ENCODE assay signal across 8 mouse cellular contexts in genomic region chr5:25498346-25498820, GRCm38 (mm10). TPM values are rescaled to one million over a fixed set of nuclear protein-coding genes. Genes with fewer than 3 reads are reported as not detected.
DNase-seq lines count a peak whose midpoint lies in the region; ATAC-seq and TF ChIP-seq lines count a peak whose summit lies in the region.

Gene Kmt2c, minus strand, starts transcription at chr5:25498783.

- intact Hi-C loops in gastrocnemius, postnatal 36 days (cut with DNase I) = no loop called here

- H3K4me3 ChIP-seq in cortical plate, adult 2 months (ENCODE audit: insufficient read depth, low read length) = peak within 1 kb of the TSS; percentile 85
- peak within 1 kb of the TSS; percentile 95 for H3K4me3 ChIP-seq in intestine, embryonic 14.5 days (ENCODE audit: low read depth, low read length)
- H3K4me3 ChIP-seq in limb, embryonic 13.5 days = peak within 1 kb of the TSS; percentile 92
- H3K4me3 ChIP-seq in midbrain, postnatal 0 days (ENCODE audit: low read depth, low read length) = peak within 1 kb of the TSS; percentile 98
- H3K4me3 ChIP-seq in stomach, postnatal 0 days (ENCODE audit: low read depth, low read length) = peak within 1 kb of the TSS; percentile 99

- H3K9ac ChIP-seq in intestine, embryonic 14.5 days (ENCODE audit: low read length) = peak within 1 kb of the TSS; percentile 95
- H3K9ac ChIP-seq in limb, embryonic 13.5 days = peak within 1 kb of the TSS; percentile 94
- H3K9ac ChIP-seq in midbrain, postnatal 0 days (replicated peaks; ENCODE audit: low read length, poor library complexity, severe bottlenecking) = peak within 1 kb of the TSS; percentile 92
- peak within 1 kb of the TSS; percentile 99 for H3K9ac ChIP-seq in stomach, postnatal 0 days (ENCODE audit: low read length)

- H3K36me3 ChIP-seq in intestine, embryonic 14.5 days (ENCODE audit: control insufficient read depth, insufficient read depth, low read length) = no peaks in the 10 kb centered on the region
- no peaks in the 10 kb centered on the region for H3K36me3 ChIP-seq in limb, embryonic 13.5 days
- H3K36me3 ChIP-seq in midbrain, postnatal 0 days (ENCODE audit: insufficient read depth, low read length) = no peaks in the 10 kb centered on the region
- no peaks in the 10 kb centered on the region for H3K36me3 ChIP-seq in stomach, postnatal 0 days (ENCODE audit: control insufficient read depth, insufficient read depth, low read length)

- peak; percentile 8 for ATAC-seq in activated CD4-positive, CD25-positive, alpha-beta regulatory T cell, adult 4 months
- ATAC-seq in intestine, embryonic 14.5 days (replicated peaks; ENCODE audit: low FRiP score, low TSS enrichment, low read depth) = peak; percentile 10
- ATAC-seq in limb, embryonic 13.5 days (ENCODE audit: low FRiP score, low read depth) = peak; percentile 20
- ATAC-seq in midbrain, postnatal 0 days (ENCODE audit: low FRiP score) = no peak
- ATAC-seq in stomach, postnatal 0 days (ENCODE audit: low FRiP score, low TSS enrichment) = no peak

- H3K27ac ChIP-seq in cortical plate, adult 2 months (ENCODE audit: insufficient read depth, low read length) = peak within 1 kb of the TSS; percentile 99
- H3K27ac ChIP-seq in intestine, embryonic 14.5 days (ENCODE audit: low read depth) = peak within 1 kb of the TSS; percentile 99
- peak within 1 kb of the TSS; percentile 99 for H3K27ac ChIP-seq in limb, embryonic 13.5 days
- H3K27ac ChIP-seq in midbrain, postnatal 0 days (ENCODE audit: low read depth, low read length) = peak within 1 kb of the TSS; percentile 98
- peak within 1 kb of the TSS; percentile 100 for H3K27ac ChIP-seq in stomach, postnatal 0 days (replicated peaks)

- no peaks in the 10 kb centered on the region for H3K27me3 ChIP-seq in intestine, embryonic 14.5 days (replicated peaks; ENCODE audit: control insufficient read depth, insufficient read depth, low read length)
- no peaks in the 10 kb centered on the region for H3K27me3 ChIP-seq in limb, embryonic 13.5 days
- H3K27me3 ChIP-seq in midbrain, postnatal 0 days (ENCODE audit: insufficient read depth, low read length) = no peaks in the 10 kb centered on the region
- H3K27me3 ChIP-seq in stomach, postnatal 0 days (ENCODE audit: control insufficient read depth, insufficient read depth, low read length) = no peaks in the 10 kb centered on the region

- TF ChIP-seq EP300 in stomach, postnatal 0 days (optimal IDR thresholded peaks at IDR 0.05) = no peak

- H3K9me3 ChIP-seq in intestine, embryonic 14.5 days (ENCODE audit: control insufficient read depth, low read length) = no peaks in the 10 kb centered on the region
- no peaks in the 10 kb centered on the region for H3K9me3 ChIP-seq in limb, embryonic 13.5 days
- no peaks in the 10 kb centered on the region for H3K9me3 ChIP-seq in midbrain, postnatal 0 days (ENCODE audit: low read length)
- no peaks in the 10 kb centered on the region for H3K9me3 ChIP-seq in stomach, postnatal 0 days (ENCODE audit: control insufficient read depth, low read length)

- TF ChIP-seq POLR2A in cortical plate, adult 2 months (IDR thresholded peaks at IDR 0.05; ENCODE audit: extremely low read depth, insufficient read depth, low read length) = peak; percentile 69; the same call in 1 of the 2 replicates

- WGBS in intestine, embryonic 14.5 days = under 1% methylated on average over 45 of the region's 54 CpGs
- under 1% methylated on average over 47 of the region's 54 CpGs for WGBS in limb, embryonic 13.5 days
- WGBS in midbrain, postnatal 0 days = 0% methylated on average over 39 of the region's 54 CpGs
- under 1% methylated on average over 39 of the region's 54 CpGs for WGBS in stomach, postnatal 0 days

- peak within 1 kb of the TSS; percentile 80 for H3K4me2 ChIP-seq in intestine, embryonic 14.5 days (ENCODE audit: low read length)
- H3K4me2 ChIP-seq in limb, embryonic 13.5 days (replicated peaks) = peak within 1 kb of the TSS; percentile 74
- peak within 1 kb of the TSS; percentile 59 for H3K4me2 ChIP-seq in midbrain, postnatal 0 days (ENCODE audit: low read depth, low read length, poor library complexity, severe bottlenecking)
- H3K4me2 ChIP-seq in stomach, postnatal 0 days (replicated peaks; ENCODE audit: low read depth) = peak within 1 kb of the TSS; percentile 71

- H3K4me1 ChIP-seq in cortical plate, adult 2 months (ENCODE audit: control insufficient read depth, insufficient read depth, low read length) = peaks cover 3% of the 10 kb centered on the region; the same call in 1 of the 2 replicates
- peaks cover 4% of the 10 kb centered on the region for H3K4me1 ChIP-seq in intestine, embryonic 14.5 days (replicated peaks; ENCODE audit: control insufficient read depth, insufficient read depth, low read length)
- peaks cover 18% of the 10 kb centered on the region for H3K4me1 ChIP-seq in limb, embryonic 13.5 days
- H3K4me1 ChIP-seq in midbrain, postnatal 0 days (ENCODE audit: insufficient read depth, low read length) = 0 out of 2 replicates have a peak, but pooled peaks cover 3% of the 10 kb centered on the region
- no peaks in the 10 kb centered on the region for H3K4me1 ChIP-seq in stomach, postnatal 0 days (replicated peaks; ENCODE audit: control insufficient read depth, insufficient read depth)

- peak; percentile 66 for DNase-seq in 416B (ENCODE audit: low read depth)
- DNase-seq in gastrocnemius, postnatal 36 days = peak in 1 of 2 experiments; percentile 73
- DNase-seq in intestine, embryonic 14.5 days (ENCODE audit: low spot score) = peak; percentile 87
- DNase-seq in midbrain, postnatal 0 days (ENCODE audit: low spot score) = no peak
- DNase-seq in stomach, postnatal 0 days (ENCODE audit: low spot score) = peak; percentile 85

- no peak for TF ChIP-seq CTCF in cortical plate, adult 2 months (IDR thresholded peaks at IDR 0.05; ENCODE audit: extremely low read depth, insufficient read depth, low read length)
- no peak for TF ChIP-seq CTCF in midbrain, postnatal 0 days (IDR thresholded peaks at IDR 0.05)
- no peak for TF ChIP-seq CTCF in stomach, postnatal 0 days (IDR thresholded peaks at IDR 0.05; ENCODE audit: low read depth)

RNA-seq across cellular contexts. Expression of gene Kmt2c, which starts in this region (rescaled TPM):
- 10 to 100 TPM; 26.0 to 27.7 TPM for polyA plus RNA-seq in activated CD4-positive, CD25-positive, alpha-beta regulatory T cell, adult 4 months (2017; shearing (Covaris generic))
- polyA plus RNA-seq in cortical plate, adult 2 months (2012; rRNA removed) = 37.7 and 38.3 TPM in 2 replicates
- total RNA-seq in gastrocnemius, postnatal 36 days (2021) = 10 to 100 TPM; 26.8 to 31.2 TPM
- polyA plus RNA-seq in intestine, embryonic 14.5 days (2014; fragmentation: Nextera tagmentation; extraction: Ambion mirVana) = 19.7 and 20.7 TPM in 2 replicates
- polyA plus RNA-seq in limb, embryonic 13.5 days (2015; fragmentation: Nextera tagmentation; extraction: Ambion mirVana) = 13.8 and 15.0 TPM in 2 replicates
- total RNA-seq in midbrain, postnatal 0 days (2014; rRNA removed) = 49.4 and 61.4 TPM in 2 replicates
- polyA plus RNA-seq in midbrain, postnatal 0 days (2015; fragmentation: Nextera tagmentation; extraction: Ambion mirVana) = 7.9 and 11.6 TPM in 2 replicates
- polyA plus RNA-seq in stomach, postnatal 0 days (2015; fragmentation: Nextera tagmentation; extraction: Ambion mirVana) = 7.6 and 8.3 TPM in 2 replicates

Comparison
In these comparisons a context has a peak if more than half of its experiments do, and no peak if none do; other contexts are left out.
1. ATAC-seq: peak in activated CD4-positive, CD25-positive, alpha-beta regulatory T cell, adult 4 months (single experiment), intestine, embryonic 14.5 days (single experiment) and limb, embryonic 13.5 days (single experiment); none in midbrain, postnatal 0 days (single experiment) and stomach, postnatal 0 days (single experiment).
2. Peak in every context shown above with its lines, with median percentiles within 50 percentile points of each other: H3K27ac ChIP-seq, H3K4me3 ChIP-seq, H3K4me2 ChIP-seq and H3K9ac ChIP-seq.